Mouse (Mus musculus) ES-E14 (cell line): Measurements from ENCODE around the gene Furin.

Experiments used
- ZC3H11A ChIP-seq: IDR thresholded peaks from 2 replicates; pipeline ENCODE4 v1.6.1; 2012; ENCODE audit warnings: low read depth, mild to moderate bottlenecking, inconsistent platforms, low read length, borderline replicate concordance
- ZNF384 ChIP-seq: IDR thresholded peaks from 2 replicates; pipeline ENCODE4 v1.6.1; 2012; ENCODE audit warnings: low read depth, low read length, inconsistent platforms

DNA sequence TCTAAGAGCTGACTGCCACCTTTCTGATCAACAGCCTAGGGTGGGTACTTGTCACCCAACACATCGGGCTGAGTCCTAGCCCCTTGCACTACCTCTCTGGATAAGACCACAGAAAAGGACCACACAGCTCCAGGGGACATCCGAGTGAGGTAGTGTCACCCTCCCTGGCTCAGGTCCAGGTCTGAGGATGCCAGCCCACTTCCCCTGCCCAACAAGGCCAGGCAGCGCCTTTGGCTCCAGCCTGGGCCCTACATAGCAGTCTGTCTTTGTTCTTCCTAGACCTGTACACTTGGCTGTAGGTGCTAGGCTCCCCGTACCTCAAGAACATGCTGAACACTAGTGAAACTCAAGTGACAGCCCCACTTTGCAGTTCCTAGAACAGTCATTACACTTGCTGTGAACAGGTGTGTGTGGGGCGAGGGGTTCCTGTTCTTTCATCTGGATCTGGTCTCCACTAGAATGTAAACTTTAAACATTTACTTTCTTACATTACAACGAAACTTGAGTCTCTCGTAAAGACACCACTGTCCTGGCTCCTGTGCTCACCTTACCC is 9.1 kb upstream of the Furin start:
- no peak for TF ChIP-seq ZC3H11A
- TF ChIP-seq ZNF384, result no peak
